Mouse (Mus musculus) spleen, embryonic (tissue): ENCODE data around the gene Olfr145.

ENCODE experiments used
- CTCF ChIA-PET: fragments of 350-600 bp; sonication (Branson Sonifier 250); formaldehyde crosslinking; loops from one replicate; lab custom pipeline; 2022; lab: Charles Lee

Gene Olfr145

GRCm38 (mm10) chr9:37896661-37897060, at the start of gene Olfr145:
Olfr145 (plus strand) TSS chr9:37896724.
- CTCF ChIA-PET, result no interaction called here

GRCm38 (mm10) chr9:37849267-37849666, 47.3 kb upstream of the Olfr145 start:
- CTCF ChIA-PET, result no interaction called here

- CTCF ChIA-PET, result no interaction called here
Observed at GRCm38 (mm10) chr9:37853969-37854368, 42.6 kb upstream of the Olfr145 start, which contains the start of gene Olfr877. Olfr877 (plus strand) TSS chr9:37854269.

DNA sequence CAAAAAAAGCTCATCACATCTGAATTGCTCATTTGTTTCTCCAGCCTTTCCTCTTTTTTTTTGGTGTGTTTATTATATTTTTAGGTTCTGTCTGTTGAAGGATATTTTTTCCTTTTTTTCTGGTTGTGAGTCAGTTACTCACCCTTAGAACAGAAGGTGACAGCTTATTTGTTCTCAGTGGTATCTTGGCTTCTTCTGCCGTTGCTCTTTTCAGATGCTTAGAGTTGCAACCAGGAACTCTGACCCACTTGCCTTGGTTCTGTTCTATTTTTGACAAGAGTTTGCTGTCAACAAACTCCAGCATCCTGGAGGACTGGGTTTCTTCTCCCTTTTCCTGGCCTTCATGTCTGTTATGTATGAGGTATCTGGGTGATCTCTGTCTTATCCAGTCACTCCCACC, 33.2 kb upstream of the Olfr145 start:
- CTCF ChIA-PET, result no interaction called here

DNA sequence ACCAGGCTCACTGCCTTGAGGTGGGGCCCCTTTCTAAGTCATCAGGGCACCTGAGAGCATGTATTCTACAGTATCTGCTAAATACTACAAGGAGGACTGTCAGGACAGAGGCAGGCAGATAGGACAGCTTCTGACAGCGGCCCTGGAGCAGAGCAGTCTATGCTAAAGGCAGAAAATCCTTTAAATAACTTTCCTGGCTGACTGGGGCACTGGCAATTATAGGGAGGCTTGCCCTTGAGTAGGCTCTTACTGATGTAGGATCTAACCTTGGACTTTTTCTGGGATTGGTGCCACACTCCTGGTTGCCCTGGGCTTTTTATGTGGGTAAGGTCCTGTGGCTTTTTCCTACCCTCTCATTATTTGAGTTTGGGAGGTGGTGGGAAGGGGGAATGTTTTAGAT, 26.3 kb upstream of the Olfr145 start:
- CTCF ChIA-PET, result no interaction called here

GRCm38 (mm10) chr9:37871097-37871496, 25.4 kb upstream of the Olfr145 start:
- CTCF ChIA-PET, result no interaction called here

DNA sequence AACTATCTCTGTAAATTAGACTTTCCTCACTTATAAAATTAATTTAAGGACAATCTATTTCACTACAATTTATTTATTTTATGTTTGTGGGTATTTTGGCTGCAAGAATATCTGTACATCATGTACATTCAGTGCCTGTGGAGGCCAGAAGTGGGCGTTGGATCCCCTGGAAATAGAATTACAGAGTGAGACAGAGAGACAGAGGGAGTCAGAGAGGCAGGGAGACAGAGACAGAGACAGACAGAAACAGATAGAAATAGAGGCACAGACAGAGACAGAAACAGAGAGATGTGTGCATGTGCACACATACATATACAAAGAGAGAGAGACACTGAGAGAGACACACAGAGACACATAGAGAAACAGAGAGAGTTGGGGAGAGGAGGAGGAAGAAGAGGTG, 25.0 kb upstream of the Olfr145 start:
- CTCF ChIA-PET, result no interaction called here

DNA sequence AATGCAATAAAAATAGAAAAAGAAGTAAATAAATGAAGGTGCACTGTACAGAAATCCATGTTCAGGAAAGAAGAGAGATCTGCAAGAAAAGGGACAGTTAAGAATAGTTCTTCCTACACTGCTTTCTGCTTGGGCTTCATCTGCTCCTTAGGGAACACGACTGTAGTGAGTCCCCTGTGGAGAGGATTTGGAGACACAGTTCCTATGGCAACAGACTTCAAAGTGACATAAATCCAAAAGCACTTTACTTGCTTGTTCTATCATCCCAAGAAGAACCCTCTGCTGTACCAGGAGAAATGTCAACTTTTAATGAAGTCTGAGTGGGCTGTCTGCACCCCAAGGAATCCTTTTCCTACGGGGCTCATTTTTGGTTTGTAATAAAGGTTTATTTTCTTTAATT, 5.6 kb upstream of the Olfr145 start:
- CTCF ChIA-PET, result no interaction called here

DNA sequence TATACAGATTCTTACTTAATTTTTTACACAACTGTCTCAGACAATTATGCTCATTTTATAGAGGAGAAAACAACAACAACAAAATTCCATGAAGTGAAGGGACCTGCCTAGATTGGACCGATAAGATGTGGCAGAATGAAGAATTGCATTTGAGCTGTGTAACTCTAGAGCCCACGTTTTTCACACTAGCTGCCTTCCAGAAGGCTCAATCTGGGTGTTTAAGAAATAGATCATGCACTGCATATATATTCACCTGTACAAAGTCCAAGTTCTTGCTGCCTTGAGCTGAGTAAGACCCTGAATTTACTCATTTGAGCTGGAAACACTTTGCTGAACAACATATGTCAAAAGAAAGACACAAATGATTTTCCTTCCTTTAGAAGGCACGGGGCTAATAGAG, 9.0 kb downstream of the Olfr145 start:
- CTCF ChIA-PET, result no interaction called here

DNA sequence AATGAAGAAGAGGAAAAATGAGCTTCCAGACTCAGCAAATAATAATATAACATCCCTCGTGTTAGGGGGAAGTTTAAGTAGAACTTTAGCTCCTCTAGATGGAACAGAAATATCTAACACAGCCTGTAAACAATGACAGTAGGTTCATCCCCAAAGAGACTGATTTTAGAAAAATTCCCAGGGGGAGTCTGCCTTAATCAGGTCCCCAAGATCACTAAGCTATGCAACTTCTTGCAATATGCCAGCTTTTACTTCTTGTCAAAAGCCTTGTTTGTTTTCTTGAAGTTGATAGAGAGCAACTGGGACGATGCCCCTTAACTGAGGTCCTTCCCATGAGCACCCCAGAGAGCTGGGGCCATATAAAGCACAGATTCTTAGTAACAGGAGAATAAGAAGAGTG, 21.0 kb downstream of the Olfr145 start, which contains the start of gene Olfr878:
Olfr878 (plus strand) TSS at position 301 of the 400 bp plus-strand sequence.
- CTCF ChIA-PET, result no interaction called here

GRCm38 (mm10) chr9:37918018-37918417, 21.5 kb downstream of the Olfr145 start:
- CTCF ChIA-PET, result no interaction called here

- CTCF ChIA-PET, result interaction anchor here (0.8 kb wide), 1 partner anchor 631 kb away, joined by 3 read pairs; no protein-coding TSS in a partner anchor
Observed at GRCm38 (mm10) chr9:37924194-37924593, 27.7 kb downstream of the Olfr145 start.

DNA sequence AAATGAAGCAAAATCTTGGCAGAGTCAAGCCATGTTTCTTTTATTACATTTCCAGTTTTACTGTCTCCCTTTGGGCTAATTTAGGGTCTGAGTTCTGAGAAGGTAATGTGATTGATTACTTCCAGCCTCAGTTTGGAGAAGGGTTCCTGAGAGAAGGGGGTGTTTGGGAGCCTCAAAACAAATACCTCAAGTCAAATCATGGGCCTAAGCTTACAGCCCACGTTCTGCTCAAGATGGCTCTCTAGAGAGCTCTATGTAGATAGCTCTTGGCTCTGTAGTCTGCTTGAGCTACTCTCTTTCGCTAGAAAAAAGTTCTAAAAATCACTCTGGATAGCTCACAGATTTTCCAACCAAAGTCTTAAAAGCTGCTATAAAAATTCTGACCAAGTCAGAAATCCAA, 28.9 kb downstream of the Olfr145 start:
- CTCF ChIA-PET, result no interaction called here

DNA sequence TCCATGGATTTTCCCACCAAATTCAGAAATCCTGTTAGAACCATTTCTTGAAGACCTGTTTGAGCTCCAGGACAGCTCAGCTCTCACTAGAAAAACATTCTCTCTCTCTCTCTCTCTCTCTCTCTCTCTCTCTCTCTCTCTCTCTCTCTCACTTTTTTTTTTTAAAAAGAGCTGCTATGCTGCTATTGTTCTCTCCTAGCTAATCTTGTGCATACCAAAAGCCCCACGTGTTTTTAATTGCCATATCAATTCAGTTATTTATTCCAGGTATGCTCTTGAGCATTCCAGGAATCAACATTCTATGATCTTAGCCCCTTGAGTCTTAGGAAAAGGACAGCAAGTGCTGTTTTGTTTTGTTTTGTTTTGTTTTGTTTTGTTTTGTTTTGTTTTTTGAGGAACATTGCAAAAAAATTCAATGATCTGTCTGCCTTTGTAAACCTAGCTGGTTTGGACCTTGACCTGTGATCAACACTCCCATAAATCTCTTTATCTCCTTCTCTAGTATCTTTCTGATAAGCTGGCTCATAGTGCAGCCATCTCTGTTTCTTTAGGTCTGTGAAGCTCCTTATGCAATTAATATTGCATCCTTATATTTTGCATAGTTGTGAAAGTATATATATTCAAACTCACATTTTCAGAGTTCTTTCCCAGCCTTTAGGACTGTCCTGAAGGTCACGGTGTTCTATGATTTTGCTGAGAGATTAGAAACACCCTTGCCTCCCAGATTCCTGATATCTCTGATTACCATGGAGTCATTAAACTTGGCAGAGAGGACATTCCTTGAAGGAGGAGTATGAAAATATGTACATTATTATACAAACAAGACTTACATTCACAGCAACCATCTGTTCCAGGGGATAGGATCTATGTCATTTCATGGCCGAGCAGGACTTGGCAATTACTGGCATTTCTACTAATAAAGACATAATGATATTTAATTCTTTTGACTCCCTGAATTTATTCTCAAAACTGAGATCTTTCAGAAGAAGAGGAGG, 29.8 kb downstream of the Olfr145 start:
- CTCF ChIA-PET, result no interaction called here

- CTCF ChIA-PET, result no interaction called here
Observed at GRCm38 (mm10) chr9:37932519-37932918, 36.0 kb downstream of the Olfr145 start.

- CTCF ChIA-PET, result no interaction called here
Observed at GRCm38 (mm10) chr9:37934146-37934545, 37.6 kb downstream of the Olfr145 start.

DNA sequence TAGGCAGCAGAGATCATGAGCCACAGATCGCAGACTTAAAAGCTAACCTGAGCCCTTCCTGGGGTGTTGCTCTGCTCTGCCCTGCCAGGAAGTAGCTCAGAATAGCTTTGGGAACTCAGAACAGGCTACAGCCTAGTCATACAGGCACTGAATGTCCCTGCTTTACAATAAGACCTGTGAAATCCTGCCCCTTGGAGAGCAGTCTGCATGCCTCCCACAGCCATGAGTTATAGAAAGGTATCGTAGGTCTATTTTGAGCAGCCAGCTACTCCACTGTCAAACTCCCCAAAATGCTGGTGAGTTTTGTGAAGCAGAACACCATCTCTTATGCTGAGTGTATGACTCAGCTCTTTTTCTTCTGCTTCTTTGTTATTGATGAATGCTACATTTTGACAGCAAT, 44.6 kb downstream of the Olfr145 start:
- CTCF ChIA-PET, result no interaction called here
